Mouse (Mus musculus) gastrocnemius, adult 18-20 months (tissue): ENCODE measurements around the gene Ccr8. TPM values are rescaled to one million over a fixed set of nuclear protein-coding genes. Genes with fewer than 3 reads are reported as not detected.

ENCODE experiments used
- DNase-seq: peaks from one replicate; pipeline ENCODE4 v3.0.0; 2021; ENCODE audit warnings: low spot score
- total RNA-seq, 2 experiments: library from RNA; stranded (reverse); gene quantifications; 2 replicates each; pipeline ENCODE4 v1.2.3; 2021

Ccr8 gene
- total RNA-seq, 2 experiments from 2014 or later: not detected

DNA sequence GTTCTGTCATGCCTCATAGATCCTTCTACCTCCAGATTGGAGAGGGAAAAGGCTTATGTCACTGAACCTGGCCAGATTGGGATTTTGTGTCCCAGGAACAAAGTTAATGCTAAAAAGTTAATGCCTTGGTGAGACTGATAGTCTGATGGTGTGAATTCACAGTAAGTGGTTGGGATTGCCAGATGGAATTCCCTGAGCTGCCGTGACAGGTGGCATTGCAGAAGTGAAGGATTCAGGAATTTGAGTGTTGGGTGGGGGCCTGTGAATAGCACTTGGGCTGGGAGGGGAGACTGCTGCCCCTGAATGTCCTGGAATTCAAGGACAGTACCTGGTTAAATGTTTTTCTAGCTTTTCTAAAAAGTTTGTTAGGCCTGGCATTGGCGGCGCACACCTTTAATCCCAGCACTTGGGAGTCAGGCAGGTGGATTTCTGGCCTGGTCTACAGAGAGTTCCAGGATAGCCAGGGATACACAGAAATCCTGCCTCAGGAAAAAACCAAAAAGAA lies 39.9 kb downstream of the Ccr8 start:
- DNase-seq: no peak

DNA sequence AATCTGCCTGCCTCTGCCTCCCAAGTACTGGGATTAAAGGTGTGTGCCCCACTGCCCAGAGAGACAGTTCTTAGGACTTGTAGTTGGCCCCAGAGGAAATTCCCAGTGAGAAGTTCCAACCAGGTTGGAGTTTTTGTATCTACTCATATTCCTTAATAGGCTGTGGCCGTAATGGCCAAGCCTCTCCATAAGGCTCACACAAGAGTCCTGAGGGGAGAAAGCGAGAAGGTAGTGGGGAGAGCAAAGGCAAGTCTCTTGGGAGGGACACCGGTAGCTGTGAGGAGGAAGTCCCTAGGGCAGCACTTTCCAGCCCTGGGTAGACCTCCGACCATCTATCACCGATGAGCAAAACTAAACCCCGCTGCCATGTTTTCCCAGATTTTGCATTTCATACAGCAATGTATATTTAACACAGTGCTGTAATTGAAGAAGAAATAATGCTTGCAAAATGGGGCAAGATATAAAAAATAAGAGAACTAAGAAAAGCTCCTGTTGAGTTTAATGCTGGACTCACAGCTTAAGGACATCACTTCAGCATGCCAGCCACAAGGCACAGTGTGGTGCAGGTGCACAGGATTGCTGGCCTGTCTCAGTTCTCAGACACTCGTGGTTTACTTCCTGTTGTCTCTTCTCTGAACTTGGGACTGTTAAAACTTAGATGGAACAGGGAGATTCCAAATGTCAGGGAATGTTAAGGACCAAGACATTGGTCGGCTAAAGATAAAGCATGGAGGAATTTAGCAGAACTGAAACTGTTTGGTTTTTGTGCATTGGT lies 41.3 kb downstream of the Ccr8 start:
- no peak for DNase-seq

DNA sequence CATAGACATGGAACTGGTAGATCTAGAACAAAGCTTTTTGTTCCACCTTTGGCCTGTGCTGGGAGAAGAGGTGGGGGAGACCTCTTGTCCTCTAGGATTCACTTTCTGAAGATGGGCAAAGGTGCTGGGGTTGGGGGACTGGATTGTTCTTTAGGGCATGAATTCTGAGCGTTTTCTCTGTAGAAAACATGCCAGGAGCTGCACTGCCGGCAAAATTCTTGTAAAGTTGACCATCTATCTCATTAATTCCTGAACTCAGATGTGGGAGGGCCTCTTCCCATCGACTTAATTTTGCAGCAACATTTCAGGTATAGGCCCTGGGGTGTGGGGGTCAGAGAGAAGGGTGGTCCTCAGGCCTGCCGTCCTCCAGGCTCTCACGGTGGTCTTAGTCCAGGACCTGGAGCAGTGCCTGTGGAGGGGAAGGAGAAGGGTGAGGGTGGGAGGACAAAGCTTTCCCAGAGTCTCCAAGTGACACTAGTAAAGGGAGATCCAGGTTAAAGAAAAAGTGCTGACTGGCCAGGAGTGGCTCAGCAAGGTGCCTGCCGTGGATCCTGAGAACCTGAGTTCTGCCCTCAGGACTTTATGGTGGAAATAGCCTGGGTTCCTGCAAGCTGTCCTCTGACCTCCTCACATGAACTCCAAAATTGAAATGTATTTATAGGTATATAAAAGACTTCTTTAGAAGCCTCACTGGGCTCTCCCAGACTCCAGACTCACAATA lies 42.0 kb downstream of the Ccr8 start:
- no peak for DNase-seq

DNA sequence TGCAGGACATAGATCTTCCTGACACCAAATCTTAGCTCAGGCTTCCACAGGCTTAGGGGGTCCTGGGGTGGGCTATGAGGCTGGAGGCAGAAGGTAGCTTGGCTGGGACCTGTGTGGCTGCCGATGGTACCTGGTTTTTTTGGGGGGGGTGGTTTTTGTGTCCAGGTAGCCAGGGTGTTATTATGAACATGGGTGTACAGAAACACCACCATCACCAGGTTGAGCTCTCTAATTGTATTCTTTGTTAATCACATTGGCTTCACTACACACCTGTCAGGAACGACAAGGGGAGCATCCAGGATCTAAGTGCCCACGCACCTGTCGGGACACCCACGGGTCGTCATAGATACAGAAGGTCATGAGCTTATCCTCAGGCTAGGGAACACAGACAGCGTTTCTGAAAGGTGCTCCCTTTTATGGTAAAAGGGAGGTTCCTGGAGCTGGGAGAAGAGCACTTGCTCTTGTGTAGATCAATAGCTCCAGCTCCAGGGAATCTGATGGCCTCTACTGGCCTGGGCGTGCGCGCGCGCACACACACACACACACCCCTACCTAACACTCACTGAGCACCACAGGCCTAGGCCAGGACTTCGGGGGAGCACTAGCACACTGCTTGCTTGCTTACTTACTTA lies 42.7 kb downstream of the Ccr8 start:
- DNase-seq: no peak

DNA sequence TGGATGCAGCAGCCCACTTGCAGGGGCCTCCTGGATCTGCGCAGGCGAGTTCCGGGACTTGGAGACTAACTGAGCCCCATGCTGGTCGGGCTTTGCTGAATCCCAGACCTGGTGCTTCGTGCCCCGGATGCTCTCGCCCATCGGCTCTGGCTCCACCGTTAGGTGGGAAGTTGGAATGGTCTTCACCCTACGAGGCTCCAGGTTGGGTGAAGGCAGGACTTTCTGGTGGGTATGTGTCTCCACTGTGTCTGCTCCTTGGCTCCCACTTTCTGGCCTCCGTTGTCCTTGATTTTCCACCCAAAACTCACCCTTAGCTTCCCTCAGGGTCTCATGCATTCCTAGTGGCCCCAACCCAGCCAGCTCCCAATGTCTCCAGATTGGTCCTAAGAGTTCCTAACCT lies 43.5 kb downstream of the Ccr8 start:
- no peak for DNase-seq

DNA sequence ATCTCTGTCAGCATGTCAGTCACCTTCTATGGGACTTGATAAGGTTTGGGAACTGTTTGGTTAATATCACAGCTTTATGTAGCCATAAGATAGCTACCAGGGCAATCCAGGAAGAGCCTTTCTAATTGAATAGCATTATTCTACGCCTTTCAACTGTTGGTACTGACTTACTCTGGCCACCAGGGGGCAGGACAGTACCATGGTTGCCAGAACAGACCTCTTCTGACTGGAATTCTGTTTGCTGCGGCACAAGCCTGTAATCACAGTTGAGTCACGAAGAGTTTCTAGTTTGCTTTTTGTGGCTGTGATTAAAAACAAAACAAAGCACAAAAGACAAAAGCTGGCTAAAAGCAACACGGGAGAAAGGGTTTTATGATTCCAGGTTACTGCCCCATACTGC lies 48.7 kb downstream of the Ccr8 start:
- DNase-seq: peak; percentile 62

DNA sequence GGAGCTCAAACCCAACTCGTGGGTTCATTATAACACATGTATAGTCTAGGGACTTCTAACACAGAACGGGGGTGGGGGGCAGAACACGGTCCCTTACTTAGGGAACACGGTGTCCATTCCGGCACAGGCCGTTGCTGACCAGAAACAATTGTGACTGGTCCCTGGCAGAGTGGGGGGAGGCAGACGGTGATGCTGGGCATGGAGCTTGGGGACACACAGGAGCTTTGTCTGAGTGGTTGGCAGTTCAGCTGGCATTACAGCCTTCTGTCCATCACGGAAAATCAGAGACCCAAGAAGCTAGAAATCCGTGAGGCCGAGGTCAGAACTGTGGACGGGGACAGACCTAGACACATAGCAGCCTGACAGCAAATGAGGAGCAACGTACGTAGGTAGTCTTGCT lies 52.6 kb downstream of the Ccr8 start:
- no peak for DNase-seq

Other genes starting within 250 kb of the Ccr8 start
- 10 to 100 TPM; 10.4 to 11.1 TPM for gene Wdr48, start 197.2 kb upstream of the Ccr8 start, total RNA-seq
- 10 to 100 TPM; 21.0 to 21.6 TPM for gene Gorasp1, start 154.5 kb upstream of the Ccr8 start, total RNA-seq
- gene Ttc21a, start 154.5 kb upstream of the Ccr8 start, total RNA-seq: not detected
- 10 to 100 TPM; 11.4 to 27.0 TPM for gene Csrnp1, start 107.5 kb upstream of the Ccr8 start, total RNA-seq
- gene Xirp1, start 68.5 kb upstream of the Ccr8 start, total RNA-seq: 100 to 1,000 TPM in 1 of 2 experiments, 10 to 100 TPM in 1; 81.3 to 590 TPM
- under 1 TPM in 1 of 2 experiments, not detected in 1; 0.21 TPM for gene Cx3cr1, start 22.2 kb upstream of the Ccr8 start, total RNA-seq
- gene Slc25a38, start 18.3 kb downstream of the Ccr8 start, total RNA-seq: 10 to 100 TPM; 11.6 to 11.7 TPM
- gene Rpsa, start 35.6 kb downstream of the Ccr8 start, total RNA-seq: 100 to 1,000 TPM; 401 to 460 TPM
- gene Mobp, start 57.6 kb downstream of the Ccr8 start, total RNA-seq: not detected
- 1 to 10 TPM in 1 of 2 experiments, under 1 TPM in 1; 1.00 to 1.3 TPM for gene Myrip, start 209.4 kb downstream of the Ccr8 start, total RNA-seq